Mouse (Mus musculus): ENCODE results near the gene Dnmt3a.

DNA sequence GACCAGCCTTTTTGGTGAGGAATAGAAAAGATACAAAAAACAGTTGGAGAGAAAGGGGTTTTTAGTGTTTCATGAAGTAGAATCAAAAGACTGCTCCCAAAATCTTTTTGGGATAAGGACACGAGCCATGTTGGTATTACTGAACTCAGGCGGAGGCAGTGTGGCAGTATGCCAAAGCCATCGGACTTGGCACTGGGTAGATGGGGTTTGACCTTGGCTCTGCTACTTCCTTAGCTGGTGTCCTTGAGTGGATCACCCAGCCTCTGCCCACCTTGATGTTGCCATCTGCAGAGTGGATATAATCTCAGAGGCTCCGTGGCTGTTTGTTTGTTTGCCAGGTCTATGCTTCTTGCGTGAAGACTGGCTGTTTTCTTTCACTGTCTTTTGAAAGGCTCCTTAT lies 11.8 kb downstream of the Dnmt3a start:
- no peak for TF ChIP-seq EP300 (IDR thresholded peaks at IDR 0.05)
- TF ChIP-seq CTCF (IDR thresholded peaks at IDR 0.05): no peak

Data from lung, postnatal 0 days (tissue).